Mouse (Mus musculus) urinary bladder, adult 2 months (tissue): ENCODE results near the gene Fbxo24. TPM values are rescaled to one million over a fixed set of nuclear protein-coding genes. Genes with fewer than 3 reads are reported as not detected.

Source experiments
- DNase-seq: peaks from one replicate; pipeline ENCODE4 v3.0.0; 2022; ENCODE audit warnings: low spot score
- polyA plus RNA-seq: library from polyadenylated mRNA; depleted of rRNA; stranded (reverse); fragments of >200 nt; gene quantifications from 2 replicates; pipeline ENCODE4 v1.2.3, GENCODE M21; 2012; rRNA removed

Gene Fbxo24
- 0.81 and 0.94 TPM in 2 replicates for polyA plus RNA-seq

DNA sequence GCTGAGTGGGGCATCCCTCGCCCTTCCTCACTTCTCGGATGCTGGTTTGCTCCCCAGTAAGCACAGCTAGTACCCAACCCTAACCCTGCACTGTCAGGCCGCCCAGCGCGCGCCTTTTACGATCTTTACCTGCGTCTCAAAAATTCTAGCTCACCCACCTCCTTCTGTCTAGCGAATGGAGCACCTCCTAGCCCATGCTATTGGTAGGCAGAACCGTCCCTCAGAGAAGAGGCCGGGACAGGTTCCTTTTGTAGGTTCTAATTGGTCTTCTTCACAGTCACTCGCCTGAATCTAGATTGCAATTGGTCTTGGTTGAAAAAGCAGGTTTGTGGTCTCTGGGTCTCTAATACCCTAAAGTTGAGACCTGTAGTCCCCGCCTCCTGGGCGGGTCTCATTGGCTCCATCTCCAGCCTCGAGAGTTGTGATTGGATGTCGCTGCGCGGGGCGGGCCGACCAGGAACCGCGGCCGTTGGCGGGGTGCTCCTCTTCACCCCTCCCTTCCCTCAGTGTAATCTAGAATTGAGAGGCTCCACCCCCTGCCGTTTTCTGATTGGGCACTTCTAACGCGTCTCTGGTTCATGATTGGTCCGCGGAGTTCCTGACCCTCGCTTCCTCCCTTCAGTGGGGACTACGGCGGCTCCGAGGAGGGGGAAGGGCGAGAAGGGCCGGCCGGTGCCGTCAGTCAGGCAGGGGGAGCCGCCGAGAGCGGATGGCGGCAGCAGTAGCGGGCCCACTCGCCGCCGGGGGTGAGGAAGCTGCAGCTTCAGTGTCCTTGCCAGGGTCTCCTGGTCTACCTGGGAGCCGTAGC, at the start of gene Fbxo24, which contains the start of the genes Lrch4 and Gm20605:
Gene Fbxo24, minus strand, starts transcription at position 505 of the 808 bp plus-strand sequence.
Gene Lrch4, plus strand, starts transcription at position 624 of the 808 bp plus-strand sequence.
Gene Gm20605, plus strand, starts transcription at position 678 of the 808 bp plus-strand sequence.
- peak; percentile 92 for DNase-seq

DNA sequence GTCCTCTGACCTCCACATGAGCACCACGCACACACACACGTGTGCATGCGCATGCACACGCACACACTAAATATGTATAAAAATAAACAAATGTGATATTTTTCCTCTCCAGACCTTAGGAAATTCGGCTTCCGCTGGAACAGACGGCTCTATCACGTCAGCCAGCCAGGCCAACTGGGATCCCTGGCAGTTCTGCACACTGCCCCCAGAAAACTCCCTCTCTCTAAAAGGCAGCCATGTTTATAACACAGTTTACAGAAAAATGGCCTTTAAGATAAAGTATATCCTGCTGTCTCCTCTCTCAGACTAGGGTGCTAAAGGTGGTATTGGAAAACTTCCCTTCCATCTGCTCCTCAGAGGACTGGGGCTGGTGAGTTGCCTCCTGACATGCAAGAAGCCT, 49.1 kb upstream of the Fbxo24 start:
- DNase-seq: no peak

GRCm38 (mm10) chr5:137674786-137675185, 46.0 kb upstream of the Fbxo24 start:
- DNase-seq: no peak

- DNase-seq: no peak
Observed at GRCm38 (mm10) chr5:137673015-137673414, 44.2 kb upstream of the Fbxo24 start.

- DNase-seq: no peak
Observed at GRCm38 (mm10) chr5:137672361-137672760, 43.6 kb upstream of the Fbxo24 start.

DNA sequence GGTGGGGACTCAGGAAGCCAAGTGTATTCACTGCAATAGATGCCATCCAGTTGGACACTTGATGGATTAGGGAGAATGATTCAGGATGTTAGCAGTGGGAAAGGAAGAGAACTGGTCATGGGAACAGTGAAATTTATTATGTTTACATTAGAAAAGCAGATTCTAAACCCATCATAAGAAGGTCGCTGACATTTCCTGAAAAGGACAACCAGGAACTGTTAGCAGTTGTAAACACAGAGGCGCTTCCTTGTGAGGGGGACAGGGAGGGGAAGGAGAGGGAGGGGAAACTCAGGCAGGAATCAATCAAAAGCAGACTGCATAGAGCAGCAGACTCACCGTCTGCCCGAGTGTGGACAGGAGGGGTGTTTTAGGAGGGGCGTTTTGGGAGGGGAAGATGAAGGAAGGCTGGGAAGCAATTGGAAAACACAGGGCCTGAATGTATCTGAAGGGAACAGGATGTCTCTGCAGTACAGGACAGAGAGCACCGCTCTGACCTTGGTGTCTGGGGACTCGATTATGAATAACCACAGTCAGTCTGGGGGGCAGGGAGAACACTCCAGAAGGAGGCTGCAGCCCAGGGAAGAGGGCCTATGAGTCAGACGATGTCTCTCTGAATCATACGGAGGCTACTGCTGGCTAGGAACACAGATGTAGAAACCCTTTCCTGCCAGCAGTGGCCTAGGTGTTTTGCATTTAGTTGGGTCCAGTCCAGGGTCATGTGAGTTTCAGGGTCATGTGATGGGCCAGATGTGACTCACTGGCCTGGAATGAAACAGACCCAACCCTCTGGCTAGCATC, 42.8 kb upstream of the Fbxo24 start:
- no peak for DNase-seq

- DNase-seq: no peak
Observed at GRCm38 (mm10) chr5:137670240-137670639, 41.4 kb upstream of the Fbxo24 start.

DNA sequence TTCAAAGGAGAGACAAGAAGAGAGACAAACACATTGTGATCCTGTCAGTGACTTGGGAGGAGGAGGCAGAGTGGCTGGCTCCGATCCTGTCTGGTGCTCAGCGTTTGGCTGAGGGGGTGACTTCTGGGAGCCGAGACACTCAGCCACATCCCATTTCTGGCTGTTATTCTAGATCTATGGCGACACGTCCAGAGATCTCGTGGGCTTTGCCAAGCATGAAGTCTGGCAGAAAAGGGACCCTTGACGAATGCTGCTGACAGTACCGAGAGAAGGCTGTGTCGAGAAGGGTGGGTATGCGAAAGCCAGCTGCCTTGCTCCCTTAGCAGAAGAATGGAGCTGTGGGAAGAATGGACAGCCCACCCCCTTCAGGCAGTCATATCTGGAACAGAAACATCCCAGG, 40.2 kb upstream of the Fbxo24 start:
- DNase-seq: no peak

DNA sequence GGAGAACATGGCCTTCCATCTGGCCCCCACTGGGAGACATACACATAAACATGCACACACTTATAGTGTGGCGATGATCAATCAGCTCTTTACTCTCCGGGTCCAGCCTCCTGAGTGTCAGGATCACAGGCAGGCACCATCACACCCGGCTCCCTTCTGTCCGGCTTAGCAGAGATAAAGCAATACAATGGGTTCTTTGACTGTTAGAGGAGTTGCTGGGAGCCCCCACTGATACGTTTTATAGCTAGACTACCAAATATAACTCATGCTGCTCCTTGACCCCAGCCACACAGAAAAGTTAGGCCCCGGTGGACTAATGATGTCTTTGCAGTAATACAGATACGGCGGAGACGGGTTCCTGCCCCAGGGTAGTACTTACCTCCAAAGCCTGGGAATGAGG, 34.3 kb upstream of the Fbxo24 start:
- DNase-seq: no peak

- no peak for DNase-seq
Observed at GRCm38 (mm10) chr5:137660064-137660688, 31.4 kb upstream of the Fbxo24 start.

DNA sequence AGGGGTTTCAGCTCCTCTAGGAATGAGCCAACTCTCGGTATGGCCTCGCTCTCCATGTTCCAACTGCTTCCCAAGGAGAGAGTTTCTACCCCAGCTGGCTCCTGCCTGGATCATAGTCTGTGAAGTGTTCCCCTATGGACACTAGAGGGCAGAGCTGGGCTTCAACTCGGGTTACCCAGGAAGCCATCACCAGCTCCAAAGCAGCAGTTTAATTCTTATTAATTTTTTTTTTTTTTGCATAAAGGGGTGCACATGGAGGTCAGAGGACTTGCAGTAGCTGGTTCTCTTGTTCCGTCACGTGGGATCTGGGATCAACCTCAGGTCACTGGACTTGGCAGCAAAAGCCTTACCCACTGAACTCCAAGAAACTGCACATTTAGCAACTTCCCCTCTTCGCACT, 28.2 kb upstream of the Fbxo24 start:
- DNase-seq: no peak

GRCm38 (mm10) chr5:137654746-137655145, 25.9 kb upstream of the Fbxo24 start:
- DNase-seq: no peak

- DNase-seq: no peak
Observed at GRCm38 (mm10) chr5:137653366-137653765, 24.6 kb upstream of the Fbxo24 start.

DNA sequence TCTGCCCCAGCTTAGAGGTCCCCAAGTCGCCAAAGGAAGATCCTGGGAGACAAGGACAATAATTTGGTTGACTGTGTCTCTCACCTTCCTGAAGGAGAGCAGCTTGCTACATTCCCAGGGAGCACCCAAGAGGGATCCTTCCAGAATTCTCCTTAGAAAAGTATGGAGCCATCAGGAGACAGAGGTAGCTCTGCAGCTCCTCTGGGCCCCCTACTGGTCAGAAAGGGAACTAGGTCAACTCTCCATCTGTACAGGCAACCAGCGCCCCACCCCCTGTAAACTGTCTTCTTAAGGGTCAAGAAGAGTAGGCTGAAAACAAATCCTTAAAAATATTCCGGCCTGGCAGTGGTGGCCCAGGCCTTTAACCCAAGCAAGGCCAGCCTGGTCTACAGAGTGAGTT, 23.7 kb upstream of the Fbxo24 start:
- DNase-seq: no peak

- DNase-seq: no peak
Observed at GRCm38 (mm10) chr5:137649669-137650571, 21.1 kb upstream of the Fbxo24 start.

GRCm38 (mm10) chr5:137649251-137649650, 20.4 kb upstream of the Fbxo24 start:
- DNase-seq: no peak

DNA sequence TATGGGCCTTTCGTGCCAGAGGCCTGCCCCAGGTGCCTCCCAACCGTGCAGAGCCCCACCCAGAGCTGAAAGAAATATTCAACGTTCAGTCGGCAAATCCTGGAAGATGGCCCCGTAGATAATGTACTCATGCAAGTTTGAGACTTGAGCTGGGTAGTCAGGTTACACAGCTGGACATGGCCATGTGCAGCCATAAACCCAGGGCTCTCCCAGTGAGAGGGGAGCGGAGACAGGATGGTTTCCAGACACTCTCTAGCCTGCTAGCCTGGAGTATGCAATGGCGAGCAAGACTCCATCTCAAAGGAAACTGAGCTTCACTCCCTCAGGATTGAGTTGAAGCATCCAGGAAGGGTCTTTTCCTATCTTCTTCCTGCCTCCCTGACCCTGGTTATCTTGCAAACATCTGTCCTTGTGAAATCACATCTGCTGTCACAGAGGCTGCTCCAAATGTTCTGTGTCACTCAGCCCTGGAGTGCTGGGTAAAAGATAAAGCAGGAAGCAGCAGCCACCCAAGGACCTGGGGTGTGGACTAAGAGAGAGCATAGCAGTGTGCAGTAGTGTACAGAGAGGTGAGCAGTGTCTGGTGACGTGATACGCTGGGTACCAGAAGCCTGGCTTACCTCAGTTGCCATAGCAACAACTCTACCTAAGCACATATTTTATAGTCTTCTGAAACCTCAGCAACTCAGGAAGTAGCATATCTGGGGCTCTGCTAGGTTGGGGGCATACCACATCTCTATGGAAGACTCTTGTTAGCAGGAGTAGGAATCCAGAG, 19.2 kb upstream of the Fbxo24 start:
- no peak for DNase-seq

- DNase-seq: no peak
Observed at GRCm38 (mm10) chr5:137645652-137646091, 16.9 kb upstream of the Fbxo24 start, which contains the start of gene Irs3. Gene Irs3, minus strand, starts transcription at chr5:137645714.

DNA sequence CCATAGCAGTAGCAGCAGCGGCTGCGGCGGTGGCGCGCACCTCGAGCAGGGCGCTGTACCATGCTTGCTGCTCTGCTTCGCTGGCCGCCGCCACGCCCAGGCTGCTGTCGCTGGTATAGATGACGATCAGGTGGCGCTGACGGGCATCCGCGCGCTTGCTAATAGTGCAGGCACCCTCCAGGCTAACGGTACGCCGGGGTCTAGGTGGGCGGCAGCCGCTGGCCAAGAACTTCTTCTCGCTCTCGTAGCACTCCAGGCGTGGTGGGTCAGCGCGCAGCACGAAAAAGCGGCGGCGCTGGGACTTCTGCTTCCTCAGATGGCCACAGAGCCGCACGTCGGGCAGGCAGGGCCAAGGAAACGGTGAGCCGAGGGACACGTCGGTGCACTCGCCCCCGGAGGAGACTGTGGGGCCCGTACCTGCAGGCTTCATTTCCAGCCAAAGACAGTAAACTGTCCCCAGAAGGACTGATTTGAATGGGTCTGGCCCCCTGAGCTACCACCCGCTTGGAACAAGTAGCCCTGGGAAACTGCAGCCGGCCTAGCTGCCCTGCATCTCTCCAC, 16.4 kb upstream of the Fbxo24 start:
- no peak for DNase-seq

DNA sequence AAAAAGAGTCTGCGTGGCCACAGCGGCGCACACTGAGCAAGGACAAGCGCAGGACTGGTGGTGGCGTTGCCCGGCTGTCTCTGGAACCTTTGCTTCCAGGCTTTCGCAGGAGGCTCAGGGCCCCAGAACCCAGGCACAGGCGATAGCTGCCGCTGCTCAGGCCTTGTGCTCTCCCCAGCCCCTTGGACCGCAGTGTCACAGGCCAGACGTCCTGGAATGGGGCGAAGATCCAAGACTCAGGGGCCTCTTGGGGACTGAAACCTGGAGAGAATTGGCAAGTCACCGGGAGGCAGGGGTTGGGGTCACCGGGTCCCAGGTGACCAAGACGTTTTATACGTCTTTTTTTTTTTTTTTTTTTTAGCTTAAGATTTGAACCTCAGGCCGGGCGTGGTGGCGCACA, 15.7 kb upstream of the Fbxo24 start:
- no peak for DNase-seq
